Mouse (Mus musculus) embryo, embryonic 9.5 days (tissue): ENCODE data around the gene Olfr1253.

ENCODE experiments used
- DNase-seq: peaks from one replicate; pipeline ENCODE4 v3.0.0-alpha.2; 2017; ENCODE audit errors: extremely low spot score

Olfr1253 gene

GRCm38 (mm10) chr2:89756990-89757389 lies at the start of gene Olfr1253:
Olfr1253 (minus strand) TSS chr2:89757090.
- no peak for DNase-seq

DNA sequence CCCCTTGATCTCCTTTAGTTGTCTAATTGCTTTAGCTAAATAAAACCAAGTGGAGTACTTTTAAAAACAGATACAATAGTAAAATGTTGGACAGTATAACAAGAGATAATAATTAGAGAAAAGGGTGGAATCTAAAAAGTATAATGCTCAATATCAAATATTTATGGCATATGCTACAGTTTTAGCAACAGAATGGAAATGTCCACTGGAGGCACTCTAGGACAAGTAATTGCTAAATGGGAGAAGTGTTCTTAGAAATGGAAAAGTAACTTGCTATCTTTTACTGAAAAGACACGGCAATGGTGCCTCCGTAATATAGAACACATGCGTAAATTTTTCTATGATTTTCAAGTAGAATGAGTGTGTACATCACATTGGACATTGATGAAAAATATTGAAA lies 42.7 kb upstream of the Olfr1253 start:
- no peak for DNase-seq

DNA sequence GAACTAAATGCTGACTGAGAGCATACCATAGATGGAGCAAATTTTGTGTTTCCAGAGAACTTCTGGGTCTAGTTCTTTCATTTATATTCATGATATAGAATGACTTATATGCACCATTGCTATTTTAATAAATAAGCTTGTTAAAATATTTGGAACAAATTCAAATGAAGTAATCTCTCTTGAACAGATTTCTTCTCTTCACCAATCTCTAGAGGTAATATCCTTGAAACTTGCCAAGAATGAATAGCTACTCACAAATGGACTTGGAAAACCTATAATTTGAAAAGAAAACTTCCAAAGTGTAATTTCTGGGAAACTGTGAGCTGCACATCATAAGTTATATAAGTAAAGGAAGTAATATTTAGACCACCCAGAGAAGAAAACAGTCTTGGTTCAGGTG lies 36.6 kb upstream of the Olfr1253 start, which contains the start of gene Olfr1254:
TSS of gene Olfr1254 (minus strand) at position 101 of the 400 bp plus-strand sequence.
- DNase-seq, result no peak

GRCm38 (mm10) chr2:89724912-89725311 lies 32.0 kb downstream of the Olfr1253 start, which contains the start of gene Olfr1252:
Olfr1252 (minus strand) TSS chr2:89725012.
- DNase-seq, result no peak
